Comparison of ENCODE assay signal across 8 mouse cellular contexts in genomic region chr4:154246115-154247040, GRCm38 (mm10). TPM values are rescaled to one million over a fixed set of nuclear protein-coding genes. Genes with fewer than 3 reads are reported as not detected.
A peak's percentile ranks its signal among the peaks of the same experiment; 100 is the strongest.
DNase-seq lines count a peak whose midpoint lies in the region; ATAC-seq and TF ChIP-seq lines count a peak whose summit lies in the region.

No protein-coding gene starts in this region.

- no peaks in the 10 kb centered on the region for H3K27me3 ChIP-seq in erythroblast, embryonic 14.5 days (ENCODE audit: control insufficient read depth)
- peaks cover 2% of the 10 kb centered on the region for H3K27me3 ChIP-seq in heart, embryonic 13.5 days (replicated peaks)
- no peaks in the 10 kb centered on the region for H3K27me3 ChIP-seq in kidney, embryonic 16.5 days (ENCODE audit: insufficient read depth, low read length)
- no peaks in the 10 kb centered on the region for H3K27me3 ChIP-seq in liver, postnatal 0 days (ENCODE audit: insufficient read depth, low read length)
- no peaks in the 10 kb centered on the region for H3K27me3 ChIP-seq in neural tube, embryonic 15.5 days (replicated peaks)

- no peak overlapping the region for H3K27ac ChIP-seq in heart, embryonic 13.5 days (replicated peaks)
- H3K27ac ChIP-seq in kidney, embryonic 16.5 days (ENCODE audit: low read length), result 0 out of 2 replicates have a peak overlapping the region, but pooled peaks have one; percentile 21
- H3K27ac ChIP-seq in liver, postnatal 0 days (ENCODE audit: low read depth), result no peak overlapping the region
- H3K27ac ChIP-seq in neural tube, embryonic 15.5 days (replicated peaks), result no peak overlapping the region

- peak; percentile 28 to 31 for DNase-seq in CD8-positive naive resting alpha-beta T cell, adult 2 months (ENCODE audit: low read depth in 2 of 2, low spot score in 2 of 2)
- peak; percentile 66 for DNase-seq in brain, embryonic 14.5 days (ENCODE audit: low read depth)
- peak; percentile 89 for DNase-seq in liver, postnatal 0 days
- DNase-seq in thymus, postnatal 25 days, result peak; percentile 44

- H3K4me1 ChIP-seq in erythroblast, embryonic 14.5 days (ENCODE audit: control insufficient read depth), result peaks cover 19% of the 10 kb centered on the region
- peaks cover 17% of the 10 kb centered on the region for H3K4me1 ChIP-seq in heart, embryonic 13.5 days
- H3K4me1 ChIP-seq in kidney, embryonic 16.5 days (ENCODE audit: insufficient read depth, low read length), result peaks cover 18% of the 10 kb centered on the region
- H3K4me1 ChIP-seq in liver, postnatal 0 days (ENCODE audit: insufficient read depth), result peaks cover 3% of the 10 kb centered on the region
- H3K4me1 ChIP-seq in neural tube, embryonic 15.5 days, result peaks cover 33% of the 10 kb centered on the region

- H3K4me3 ChIP-seq in erythroblast, embryonic 14.5 days (replicated peaks), result peak overlapping the region; percentile 49
- H3K4me3 ChIP-seq in heart, embryonic 13.5 days, result peak overlapping the region; percentile 45
- H3K4me3 ChIP-seq in kidney, embryonic 16.5 days (ENCODE audit: low read length), result peak overlapping the region; percentile 35
- H3K4me3 ChIP-seq in liver, postnatal 0 days (ENCODE audit: low read depth, low read length), result peak overlapping the region; percentile 22
- H3K4me3 ChIP-seq in neural tube, embryonic 15.5 days (replicated peaks), result no peak overlapping the region

- no peaks in the 10 kb centered on the region for H3K36me3 ChIP-seq in erythroblast, embryonic 14.5 days (ENCODE audit: control insufficient read depth)
- 0 out of 2 replicates have a peak, but pooled peaks cover 4% of the 10 kb centered on the region for H3K36me3 ChIP-seq in heart, embryonic 13.5 days
- H3K36me3 ChIP-seq in kidney, embryonic 16.5 days (ENCODE audit: insufficient read depth, low read length), result no peaks in the 10 kb centered on the region
- no peaks in the 10 kb centered on the region for H3K36me3 ChIP-seq in liver, postnatal 0 days (replicated peaks; ENCODE audit: insufficient read depth, low read length)
- no peaks in the 10 kb centered on the region for H3K36me3 ChIP-seq in neural tube, embryonic 15.5 days

- no peak for TF ChIP-seq EP300 in liver, postnatal 0 days (IDR thresholded peaks at IDR 0.05; ENCODE audit: low read depth)

- peak overlapping the region; percentile 71 for H3K4me2 ChIP-seq in heart, embryonic 13.5 days
- peak overlapping the region; percentile 63 for H3K4me2 ChIP-seq in kidney, embryonic 16.5 days (replicated peaks; ENCODE audit: low read depth, low read length)
- peak overlapping the region; percentile 73 for H3K4me2 ChIP-seq in liver, postnatal 0 days (ENCODE audit: low read depth, low read length)
- H3K4me2 ChIP-seq in neural tube, embryonic 15.5 days, result peak overlapping the region; percentile 47

- no peak for ATAC-seq in heart, embryonic 13.5 days (ENCODE audit: extremely low read depth, insufficient number of reproducible peaks, low FRiP score, low TSS enrichment)
- ATAC-seq in kidney, embryonic 16.5 days (ENCODE audit: low FRiP score, low TSS enrichment), result peak; percentile 69
- ATAC-seq in liver, postnatal 0 days, result peak; percentile 90
- ATAC-seq in neural tube, embryonic 15.5 days (ENCODE audit: low FRiP score), result no peak

- no peak for TF ChIP-seq POLR2A in brain, embryonic 14.5 days (IDR thresholded peaks at IDR 0.05; ENCODE audit: borderline replicate concordance, extremely low read depth, insufficient read depth, insufficient read length, poor library complexity, severe bottlenecking)

- 6% methylated on average over 19 of the region's 19 CpGs for WGBS in heart, embryonic 13.5 days
- WGBS in kidney, embryonic 16.5 days, result 9% methylated on average over 16 of the region's 19 CpGs
- WGBS in liver, postnatal 0 days (ENCODE audit: insufficient replicate concordance), result 10% methylated on average over 16 of the region's 19 CpGs
- 9% methylated on average over 19 of the region's 19 CpGs for WGBS in neural tube, embryonic 15.5 days

- 0 out of 2 replicates have a peak overlapping the region, but pooled peaks have one; percentile 66 for H3K9ac ChIP-seq in heart, embryonic 13.5 days
- 0 out of 2 replicates have a peak overlapping the region, but pooled peaks have one; percentile 20 for H3K9ac ChIP-seq in kidney, embryonic 16.5 days (replicated peaks; ENCODE audit: low read length)
- no peak overlapping the region for H3K9ac ChIP-seq in liver, postnatal 0 days (replicated peaks)
- H3K9ac ChIP-seq in neural tube, embryonic 15.5 days (replicated peaks), result no peak overlapping the region

- no peaks in the 10 kb centered on the region for H3K9me3 ChIP-seq in erythroblast, embryonic 14.5 days (ENCODE audit: control insufficient read depth, low read length)
- H3K9me3 ChIP-seq in heart, embryonic 13.5 days, result no peaks in the 10 kb centered on the region
- H3K9me3 ChIP-seq in kidney, embryonic 16.5 days (ENCODE audit: low read length), result no peaks in the 10 kb centered on the region
- H3K9me3 ChIP-seq in liver, postnatal 0 days (ENCODE audit: low read length), result no peaks in the 10 kb centered on the region
- no peaks in the 10 kb centered on the region for H3K9me3 ChIP-seq in neural tube, embryonic 15.5 days (replicated peaks)

- peak; percentile 98 for TF ChIP-seq CTCF in brain, embryonic 14.5 days (IDR thresholded peaks at IDR 0.05; ENCODE audit: borderline replicate concordance, extremely low read depth, insufficient read depth, insufficient read length)
- TF ChIP-seq CTCF in liver, postnatal 0 days (IDR thresholded peaks at IDR 0.05; ENCODE audit: low read depth), result peak; percentile 95

RNA-seq across cellular contexts. Expression of gene Arhgef16, which starts 55.1 kb away (rescaled TPM):
- 0.67 and 1.2 TPM in 2 replicates for polyA plus RNA-seq in brain, embryonic 14.5 days (2012; rRNA removed)
- polyA plus RNA-seq in erythroblast, embryonic 14.5 days (2012), result 0.02 TPM in 1 of 2 replicates, not detected in the other
- 2.3 and 2.5 TPM in 2 replicates for polyA plus RNA-seq in heart, embryonic 13.5 days (2015; fragmentation: Nextera tagmentation; extraction: Ambion mirVana)
- 44.2 and 44.3 TPM in 2 replicates for polyA plus RNA-seq in kidney, embryonic 16.5 days (2015; fragmentation: Nextera tagmentation; extraction: Ambion mirVana)
- 3.2 and 4.3 TPM in 2 replicates for polyA plus RNA-seq in liver, postnatal 0 days (2015; fragmentation: Nextera tagmentation; extraction: Ambion mirVana)
- 0.91 and 9.6 TPM in 2 replicates for polyA plus RNA-seq in neural tube, embryonic 15.5 days (2015; fragmentation: Nextera tagmentation; extraction: Ambion mirVana)

Comparison
In these comparisons a context has a peak if more than half of its experiments do, and no peak if none do; other contexts are left out.
1. DNase-seq: peak in every context shown above with its lines; median percentile 89 in liver, postnatal 0 days; 66 in brain, embryonic 14.5 days; 44 in thymus, postnatal 25 days; 30 in CD8-positive naive resting alpha-beta T cell, adult 2 months.
2. ATAC-seq: peak in kidney, embryonic 16.5 days (single experiment) and liver, postnatal 0 days (single experiment); none in heart, embryonic 13.5 days (single experiment) and neural tube, embryonic 15.5 days (single experiment).
3. H3K9ac ChIP-seq: peak in heart, embryonic 13.5 days (single experiment) and kidney, embryonic 16.5 days (single experiment); none in liver, postnatal 0 days (single experiment) and neural tube, embryonic 15.5 days (single experiment).
4. Peak in every context shown above with its lines, with median percentiles within 50 percentile points of each other: H3K4me2 ChIP-seq.